Mouse (Mus musculus) heart, embryonic 13.5 days (tissue): ENCODE data around the gene Nfkb1. TPM values are rescaled to one million over a fixed set of nuclear protein-coding genes. Genes with fewer than 3 reads are reported as not detected.

Source experiments
- ATAC-seq: fragments of 200-750 bp; cut with Nextera tagmentation; 2 replicates; pipeline ENCODE4 v1.8.0; 2017; ENCODE audit warnings: moderate TSS enrichment; ENCODE audit not compliant: insufficient number of reproducible peaks, low FRiP score, low TSS enrichment; ENCODE audit errors: extremely low read depth
- H3K27ac ChIP-seq: fragments of 300-500 bp; sonication (generic); replicated peaks from 2 replicates; pipeline ENCODE4 v1.5.1; 2015; ENCODE audit warnings: moderate library complexity, mild to moderate bottlenecking, inconsistent platforms
- H3K27me3 ChIP-seq: fragments of 300-500 bp; sonication (generic); replicated peaks from 2 replicates; pipeline ENCODE4 v1.6.1; 2015; ENCODE audit warnings: mild to moderate bottlenecking, inconsistent platforms
- H3K36me3 ChIP-seq: fragments of 300-500 bp; sonication (generic); 2 replicates; pipeline ENCODE4 v1.6.1; 2015; ENCODE audit warnings: mild to moderate bottlenecking, inconsistent platforms
- H3K4me1 ChIP-seq: fragments of 300-500 bp; sonication (generic); 2 replicates; pipeline ENCODE4 v1.6.1; 2015; ENCODE audit warnings: inconsistent platforms
- H3K4me2 ChIP-seq: fragments of 300-500 bp; sonication (generic); 2 replicates; pipeline ENCODE4 v1.6.1; 2015; ENCODE audit warnings: inconsistent platforms, mild to moderate bottlenecking, moderate library complexity
- H3K4me3 ChIP-seq: fragments of 300-500 bp; sonication (generic); 2 replicates; pipeline ENCODE4 v1.5.1; 2015; ENCODE audit warnings: moderate library complexity, mild to moderate bottlenecking, inconsistent platforms
- H3K9ac ChIP-seq: fragments of 300-500 bp; sonication (generic); 2 replicates; pipeline ENCODE4 v1.6.1; 2015; ENCODE audit warnings: inconsistent platforms, mild to moderate bottlenecking, moderate library complexity
- H3K9me3 ChIP-seq: fragments of 300-500 bp; sonication (generic); 2 replicates; pipeline ENCODE4 v1.6.1; 2016; ENCODE audit warnings: inconsistent platforms
- WGBS: fragments of 180-500 bp; shearing (Covaris S2); methylation state at CpG from one replicate; pipeline ENCODE4 v1.1.7; 2015; ENCODE audit warnings: mixed read lengths; 5-methylcytosine and 5-hydroxymethylcytosine counted together
- polyA plus RNA-seq: library from polyadenylated mRNA; unstranded; fragments of >200 nt; fragmentation: Nextera tagmentation; extraction: Ambion mirVana; gene quantifications from 2 replicates; pipeline ENCODE4 v1.2.1, GENCODE M21; 2015

Nfkb1 gene
- polyA plus RNA-seq, 1 experiment from 2014 or later = 13.7 TPM

GRCm38 (mm10) chr3:135628000-135628705, 63.2 kb downstream of the Nfkb1 start:
- Histone ChIP-seq H3K36me3 (peaks cover 65% of the 10 kb centered on the region), H3K27ac (peak overlapping the region; percentile 64)

GRCm38 (mm10) chr3:135625290-135625689, 66.1 kb downstream of the Nfkb1 start:
- ATAC-seq = no peak
- H3K27me3 ChIP-seq = no peaks in the 10 kb centered on the region
- WGBS = 97% methylated on average over 2 of the region's 2 CpGs
- no peak overlapping the region for H3K4me2 ChIP-seq
- no peak overlapping the region for H3K27ac ChIP-seq
- peaks cover 77% of the 10 kb centered on the region for H3K36me3 ChIP-seq
- H3K9me3 ChIP-seq = no peaks in the 10 kb centered on the region
- H3K4me3 ChIP-seq = no peak overlapping the region
- H3K4me1 ChIP-seq = peaks cover 29% of the 10 kb centered on the region
- H3K9ac ChIP-seq = no peak overlapping the region

More at GRCm38 (mm10) chr3:135628000-135628705, 63.2 kb downstream of the Nfkb1 start:
- WGBS = 70% methylated on average over 9 of the region's 9 CpGs
- Histone ChIP-seq H3K27me3 (no peaks in the 10 kb centered on the region), H3K4me3 (no peak overlapping the region), H3K4me1 (peaks cover 31% of the 10 kb centered on the region), H3K4me2 (no peak overlapping the region), H3K9ac (no peak overlapping the region), H3K9me3 (no peaks in the 10 kb centered on the region)
- ATAC-seq = no peak

DNA sequence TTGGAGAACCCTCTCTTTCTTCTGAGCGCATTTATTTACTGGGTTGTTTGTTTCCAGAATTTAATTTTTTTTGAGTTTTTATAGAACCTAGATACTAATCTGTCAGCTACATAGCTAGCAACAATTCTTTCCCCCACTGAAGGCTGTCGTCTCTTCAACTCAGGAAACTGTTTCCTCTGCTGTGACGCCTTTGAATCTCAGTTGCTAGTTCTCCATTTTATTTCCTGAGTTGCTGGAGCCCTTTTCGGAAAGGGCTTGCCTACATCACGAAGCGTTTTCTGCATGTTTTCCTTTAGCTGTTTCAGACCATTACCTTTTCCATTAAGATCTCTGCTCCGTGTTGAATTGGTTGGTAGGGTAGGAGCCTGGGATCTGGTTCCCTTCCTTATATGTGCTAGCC, 74.6 kb downstream of the Nfkb1 start:
- no peak for ATAC-seq
- WGBS = 82% methylated on average over 7 of the region's 7 CpGs
- H3K27me3 ChIP-seq = no peaks in the 10 kb centered on the region
- H3K9ac ChIP-seq = no peak overlapping the region
- no peak overlapping the region for H3K4me3 ChIP-seq
- no peaks in the 10 kb centered on the region for H3K9me3 ChIP-seq
- peaks cover 85% of the 10 kb centered on the region for H3K36me3 ChIP-seq
- no peak overlapping the region for H3K27ac ChIP-seq
- no peak overlapping the region for H3K4me2 ChIP-seq
- no peaks in the 10 kb centered on the region for H3K4me1 ChIP-seq

GRCm38 (mm10) chr3:135614376-135614775, 77.0 kb downstream of the Nfkb1 start:
- peaks cover 94% of the 10 kb centered on the region for H3K36me3 ChIP-seq
- H3K4me1 ChIP-seq = no peaks in the 10 kb centered on the region
- H3K27ac ChIP-seq = no peak overlapping the region
- ATAC-seq = no peak
- WGBS = 89% methylated on average over 3 of the region's 3 CpGs
- no peaks in the 10 kb centered on the region for H3K9me3 ChIP-seq
- no peak overlapping the region for H3K4me2 ChIP-seq
- H3K4me3 ChIP-seq = no peak overlapping the region
- no peaks in the 10 kb centered on the region for H3K27me3 ChIP-seq
- no peak overlapping the region for H3K9ac ChIP-seq

DNA sequence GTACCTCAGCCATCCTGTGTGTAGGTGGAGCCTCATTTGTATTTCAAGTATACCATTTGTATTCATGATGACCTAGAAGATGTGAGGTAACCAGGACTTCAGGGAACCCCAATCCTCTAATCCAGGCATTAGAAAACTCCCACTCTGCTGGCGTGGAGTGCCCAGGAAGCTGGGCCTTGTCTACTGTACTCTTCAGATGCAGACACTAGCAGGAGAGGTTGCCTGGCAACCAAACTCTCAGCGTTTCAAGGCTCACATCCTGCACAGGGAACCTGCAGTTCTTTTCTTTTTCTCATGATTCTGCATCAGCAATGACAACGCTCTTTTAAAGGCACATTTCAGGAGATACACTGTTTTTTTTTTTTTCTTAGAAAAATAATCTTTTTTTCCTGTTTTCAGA, 81.1 kb downstream of the Nfkb1 start:
- H3K36me3 ChIP-seq = peaks cover 91% of the 10 kb centered on the region
- no peak overlapping the region for H3K4me2 ChIP-seq
- H3K27me3 ChIP-seq = no peaks in the 10 kb centered on the region
- no peak for ATAC-seq
- no peak overlapping the region for H3K27ac ChIP-seq
- H3K4me3 ChIP-seq = no peak overlapping the region
- no peak overlapping the region for H3K9ac ChIP-seq
- 54% methylated on average over 3 of the region's 3 CpGs for WGBS
- H3K4me1 ChIP-seq = peaks cover 33% of the 10 kb centered on the region
- no peaks in the 10 kb centered on the region for H3K9me3 ChIP-seq

DNA sequence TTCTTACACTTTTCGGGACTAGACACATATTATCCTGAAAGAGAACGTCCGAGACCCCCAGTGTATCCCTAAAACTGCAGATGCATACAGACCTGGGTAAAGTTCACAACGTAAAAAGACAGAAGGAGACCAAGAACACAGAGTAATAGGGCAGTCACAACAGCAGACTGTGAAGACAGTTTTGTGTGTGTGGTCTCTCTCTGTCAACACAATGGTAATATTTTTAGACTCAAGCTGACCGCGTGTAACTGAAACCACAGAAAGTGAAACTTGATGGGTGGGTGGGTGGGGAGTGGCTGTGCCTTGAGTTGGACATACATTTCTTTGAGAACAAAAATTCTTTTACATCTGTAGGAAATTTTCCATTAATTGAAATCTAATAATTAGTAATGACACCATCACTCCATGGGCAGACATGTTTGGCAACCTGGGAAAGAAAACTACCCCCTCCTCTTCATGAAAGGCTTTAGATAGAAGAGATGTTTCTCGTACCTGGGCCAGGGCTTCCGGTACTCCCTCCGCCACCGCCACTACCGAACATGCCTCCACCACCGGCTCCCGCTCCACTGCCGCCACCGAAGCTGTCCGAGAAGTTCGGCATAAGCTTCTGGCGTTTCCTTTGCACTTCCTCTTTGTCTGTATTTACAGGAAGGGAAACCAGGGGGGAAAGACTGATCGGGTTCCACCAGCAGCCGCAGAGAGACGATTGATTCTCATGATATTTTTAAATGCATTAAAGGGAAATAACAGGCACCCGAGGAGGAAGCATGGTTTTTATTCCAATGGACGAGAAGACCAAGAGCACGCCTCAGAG, 83.5 kb downstream of the Nfkb1 start:
- Histone ChIP-seq H3K4me3 (peak overlapping the region; percentile 2; the same call in 1 of the 2 replicates), H3K4me2 (peak overlapping the region; percentile 41), H3K4me1 (peaks cover 57% of the 10 kb centered on the region), H3K9ac (0 out of 2 replicates have a peak overlapping the region, but pooled peaks have one; percentile 2), H3K36me3 (peaks cover 90% of the 10 kb centered on the region), H3K27ac (peak overlapping the region; percentile 77), H3K9me3 (no peaks in the 10 kb centered on the region), H3K27me3 (no peaks in the 10 kb centered on the region)
- ATAC-seq = no peak
- 64% methylated on average over 24 of the region's 24 CpGs for WGBS

- H3K4me2 ChIP-seq = no peak overlapping the region
- H3K4me3 ChIP-seq = no peak overlapping the region
- H3K9me3 ChIP-seq = no peaks in the 10 kb centered on the region
- peaks cover 90% of the 10 kb centered on the region for H3K36me3 ChIP-seq
- H3K27ac ChIP-seq = peak overlapping the region; percentile 77
- 0 out of 2 replicates have a peak overlapping the region, but pooled peaks have one; percentile 2 for H3K9ac ChIP-seq
- WGBS = 80% methylated on average over 9 of the region's 9 CpGs
- peaks cover 65% of the 10 kb centered on the region for H3K4me1 ChIP-seq
- no peak for ATAC-seq
- H3K27me3 ChIP-seq = no peaks in the 10 kb centered on the region
Measured at GRCm38 (mm10) chr3:135607021-135607420, 84.3 kb downstream of the Nfkb1 start.

DNA sequence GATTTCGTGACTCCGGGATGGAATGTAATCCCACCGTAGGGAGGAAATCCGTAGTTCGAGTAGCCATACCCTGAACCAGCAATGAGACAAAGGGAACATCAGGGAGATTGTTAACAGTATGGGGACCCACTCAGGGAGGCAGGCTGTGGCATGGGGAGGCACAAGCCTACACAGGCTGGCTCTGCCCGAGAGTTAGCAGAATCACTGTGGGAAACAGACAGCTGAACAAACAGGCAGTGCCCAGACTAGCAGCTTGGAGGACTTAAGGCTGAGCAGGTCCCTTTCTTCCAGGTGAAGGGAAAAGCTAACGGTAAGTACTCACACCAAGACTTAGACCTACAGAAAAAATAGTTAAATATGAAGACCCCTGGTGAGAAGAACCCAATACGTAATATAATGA, 84.8 kb downstream of the Nfkb1 start:
- Histone ChIP-seq H3K9me3 (no peaks in the 10 kb centered on the region), H3K4me2 (no peak overlapping the region), H3K4me1 (peaks cover 69% of the 10 kb centered on the region), H3K27me3 (no peaks in the 10 kb centered on the region), H3K4me3 (no peak overlapping the region), H3K36me3 (peaks cover 90% of the 10 kb centered on the region), H3K27ac (peak overlapping the region; percentile 77; the same call in 1 of the 2 replicates), H3K9ac (no peak overlapping the region)
- ATAC-seq = no peak
- 79% methylated on average over 8 of the region's 8 CpGs for WGBS

DNA sequence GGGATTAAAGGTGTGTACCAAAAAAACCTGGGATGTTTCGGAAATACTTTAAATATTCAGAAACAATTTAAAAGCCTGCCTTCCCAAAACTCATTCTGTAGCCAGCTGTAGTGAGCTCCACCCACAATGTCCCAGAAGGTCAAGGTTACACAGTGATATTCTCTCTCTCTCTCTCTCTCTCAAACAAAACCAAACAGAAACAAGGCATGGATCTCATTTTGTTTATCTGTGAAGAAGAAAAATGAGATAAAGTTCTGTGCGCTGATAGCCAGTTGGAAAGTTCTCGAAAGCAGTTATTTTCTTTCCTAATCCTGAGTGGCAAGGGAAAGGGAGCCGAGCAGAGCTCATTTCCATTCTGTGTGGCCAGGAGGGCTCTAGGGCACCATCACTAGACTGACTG, 85.9 kb downstream of the Nfkb1 start:
- no peak for ATAC-seq
- peaks cover 73% of the 10 kb centered on the region for H3K4me1 ChIP-seq
- H3K27ac ChIP-seq = peak overlapping the region; percentile 36
- no peaks in the 10 kb centered on the region for H3K9me3 ChIP-seq
- H3K4me3 ChIP-seq = no peak overlapping the region
- H3K4me2 ChIP-seq = no peak overlapping the region
- peaks cover 90% of the 10 kb centered on the region for H3K36me3 ChIP-seq
- H3K27me3 ChIP-seq = no peaks in the 10 kb centered on the region
- 54% methylated on average over 4 of the region's 4 CpGs for WGBS
- H3K9ac ChIP-seq = peak overlapping the region; percentile 5; the same call in 1 of the 2 replicates

- 74% methylated on average over 10 of the region's 10 CpGs for WGBS
- Histone ChIP-seq H3K27ac (peak overlapping the region; percentile 88), H3K9ac (no peak overlapping the region), H3K27me3 (no peaks in the 10 kb centered on the region), H3K36me3 (peaks cover 90% of the 10 kb centered on the region), H3K4me1 (peaks cover 73% of the 10 kb centered on the region), H3K4me2 (no peak overlapping the region), H3K4me3 (no peak overlapping the region), H3K9me3 (no peaks in the 10 kb centered on the region)
- no peak for ATAC-seq
Measured at GRCm38 (mm10) chr3:135604626-135605417, 86.5 kb downstream of the Nfkb1 start.

DNA sequence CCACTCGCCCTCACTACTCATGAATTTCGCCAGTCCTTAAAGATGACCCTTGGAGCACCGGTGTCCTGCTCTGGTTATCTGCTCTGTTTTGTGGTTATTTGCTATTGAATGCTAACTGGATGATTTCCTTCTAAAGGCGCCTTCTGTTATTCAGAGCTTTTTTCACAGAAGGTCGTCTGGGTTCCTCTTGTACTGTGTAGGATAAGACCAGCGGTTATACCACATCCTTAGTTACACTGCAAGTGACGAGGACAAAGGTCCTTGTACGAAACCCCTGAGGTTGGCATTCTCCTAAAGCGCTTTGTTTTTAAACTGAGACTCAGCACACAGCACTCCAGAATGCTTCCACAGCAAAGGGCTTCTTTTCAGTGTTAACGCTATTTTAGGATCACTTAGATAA, 88.6 kb downstream of the Nfkb1 start:
- peak overlapping the region; percentile 88 for H3K27ac ChIP-seq
- peak overlapping the region; percentile 60; the same call in 1 of the 2 replicates for H3K9ac ChIP-seq
- no peaks in the 10 kb centered on the region for H3K9me3 ChIP-seq
- 0 out of 2 replicates have a peak, but pooled peaks have one; percentile 7 for ATAC-seq
- peak overlapping the region; percentile 38 for H3K4me2 ChIP-seq
- no peaks in the 10 kb centered on the region for H3K27me3 ChIP-seq
- H3K4me3 ChIP-seq = no peak overlapping the region
- H3K36me3 ChIP-seq = peaks cover 81% of the 10 kb centered on the region
- WGBS = 40% methylated on average over 10 of the region's 10 CpGs
- H3K4me1 ChIP-seq = peaks cover 63% of the 10 kb centered on the region
